Mouse (Mus musculus): Measurements from ENCODE around the gene Akap5. TPM values are rescaled to one million over a fixed set of nuclear protein-coding genes. Genes with fewer than 3 reads are reported as not detected.

Gene Akap5
- total RNA-seq, 1 experiment from 2014 or later: 1.6 TPM

GRCm38 (mm10) chr12:76374911-76375310 is 50.2 kb downstream of the Akap5 start:
- ATAC-seq (replicated peaks in 1 of 2; ENCODE audit: insufficient read depth in 1 of 2, low FRiP score in 2 of 2, low TSS enrichment in 1 of 2, low read depth in 1 of 2, poor library complexity in 2 of 2, severe bottlenecking in 2 of 2): no peak

- no peak for ATAC-seq (replicated peaks in 1 of 2; ENCODE audit: insufficient read depth in 1 of 2, low FRiP score in 2 of 2, low TSS enrichment in 1 of 2, low read depth in 1 of 2, poor library complexity in 2 of 2, severe bottlenecking in 2 of 2)
Measured at GRCm38 (mm10) chr12:76375506-76375905, 50.8 kb downstream of the Akap5 start.

- ATAC-seq (replicated peaks in 1 of 2; ENCODE audit: insufficient read depth in 1 of 2, low FRiP score in 2 of 2, low TSS enrichment in 1 of 2, low read depth in 1 of 2, poor library complexity in 2 of 2, severe bottlenecking in 2 of 2): peak; percentile 70 to 76
Measured at GRCm38 (mm10) chr12:76376649-76377048, 52.0 kb downstream of the Akap5 start.

- peak in 1 of 2 experiments; percentile 46; a peak in 1 of 4 replicates for ATAC-seq (replicated peaks in 1 of 2; ENCODE audit: insufficient read depth in 1 of 2, low FRiP score in 2 of 2, low TSS enrichment in 1 of 2, low read depth in 1 of 2, poor library complexity in 2 of 2, severe bottlenecking in 2 of 2)
Measured at GRCm38 (mm10) chr12:76377059-76377458, 52.4 kb downstream of the Akap5 start.

- no peak for ATAC-seq (replicated peaks in 1 of 2; ENCODE audit: insufficient read depth in 1 of 2, low FRiP score in 2 of 2, low TSS enrichment in 1 of 2, low read depth in 1 of 2, poor library complexity in 2 of 2, severe bottlenecking in 2 of 2)
Measured at GRCm38 (mm10) chr12:76377726-76378125, 53.0 kb downstream of the Akap5 start.

- no peak for ATAC-seq (replicated peaks in 1 of 2; ENCODE audit: insufficient read depth in 1 of 2, low FRiP score in 2 of 2, low TSS enrichment in 1 of 2, low read depth in 1 of 2, poor library complexity in 2 of 2, severe bottlenecking in 2 of 2)
Measured at GRCm38 (mm10) chr12:76378556-76378955, 53.9 kb downstream of the Akap5 start.

GRCm38 (mm10) chr12:76380151-76380550 is 55.5 kb downstream of the Akap5 start:
- ATAC-seq (replicated peaks in 1 of 2; ENCODE audit: insufficient read depth in 1 of 2, low FRiP score in 2 of 2, low TSS enrichment in 1 of 2, low read depth in 1 of 2, poor library complexity in 2 of 2, severe bottlenecking in 2 of 2): no peak

Other genes with a start within 250 kb of the Akap5 start
- 0.13 TPM in 1 of 2 replicates, not detected in the other for gene Esr2, start 147.6 kb upstream of the Akap5 start, total RNA-seq (2017)
- gene Tex21, start 78.1 kb upstream of the Akap5 start, total RNA-seq (2017): not detected in 2 replicates
- gene Mthfd1, start 69.6 kb upstream of the Akap5 start, total RNA-seq (2017): 88.8 and 164 TPM in 2 replicates
- 18.4 and 22.9 TPM in 2 replicates for gene Zbtb25, start 44.7 kb downstream of the Akap5 start, total RNA-seq (2017)
- 20.6 and 25.0 TPM in 2 replicates for gene Zbtb1, start 45.4 kb downstream of the Akap5 start, total RNA-seq (2017)
- gene Hspa2, start 79.3 kb downstream of the Akap5 start, total RNA-seq (2017): 13.4 and 13.7 TPM in 2 replicates
- 0.94 and 2.5 TPM in 2 replicates for gene Ppp1r36, start 92.6 kb downstream of the Akap5 start, total RNA-seq (2017)
- 9.6 and 12.3 TPM in 2 replicates for gene Plekhg3, start 206.0 kb downstream of the Akap5 start, total RNA-seq (2017)